Mouse (Mus musculus) B cell, adult 2 months (primary cell): Measurements from ENCODE around the gene Myrf.

Experiments
- DNase-seq, 2 experiments: peaks; one replicate each; pipeline ENCODE4 v3.0.0; 2022

Myrf gene

DNA sequence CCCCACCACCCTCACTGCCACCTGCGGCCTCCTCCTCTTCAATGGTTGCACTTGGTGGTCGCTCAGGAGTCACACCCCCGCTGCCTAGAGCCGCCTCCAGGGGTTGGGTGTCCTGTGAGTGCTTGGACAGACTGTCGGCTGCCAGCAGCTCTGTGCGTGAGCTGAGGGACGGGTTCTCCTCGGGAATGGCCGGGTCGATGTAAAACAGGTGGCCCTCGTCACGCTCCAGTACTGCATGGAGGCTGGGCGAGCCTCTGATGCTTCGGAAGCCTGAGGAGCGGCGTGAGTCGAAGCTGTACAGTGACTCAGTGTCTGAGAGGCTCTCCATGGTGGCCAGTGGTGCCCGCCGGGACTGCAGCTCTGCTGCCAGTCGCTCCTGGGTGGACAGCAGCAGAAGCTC is 7.6 kb upstream of the Myrf start:
- DNase-seq, result no peak

DNA sequence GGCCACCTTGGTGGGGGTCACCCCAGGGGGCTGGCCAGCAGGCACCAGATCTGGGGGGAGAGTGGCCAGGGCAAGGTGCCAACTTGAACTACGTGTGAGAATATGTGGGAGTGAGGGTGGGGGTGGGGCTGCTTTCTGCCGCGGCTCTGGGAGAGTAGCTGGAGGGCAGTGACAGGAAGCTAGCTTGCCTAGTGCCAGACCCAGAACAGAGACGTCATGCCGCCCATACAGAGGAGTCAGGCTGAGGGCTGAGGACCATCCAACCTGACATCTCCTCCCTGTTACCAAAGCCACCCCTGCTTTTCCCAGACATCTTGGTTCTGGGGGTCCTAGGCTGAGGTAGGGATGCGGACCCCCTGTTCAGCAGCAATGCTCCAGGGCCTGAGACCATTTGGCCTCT is 6.6 kb upstream of the Myrf start:
- no peak for DNase-seq

DNA sequence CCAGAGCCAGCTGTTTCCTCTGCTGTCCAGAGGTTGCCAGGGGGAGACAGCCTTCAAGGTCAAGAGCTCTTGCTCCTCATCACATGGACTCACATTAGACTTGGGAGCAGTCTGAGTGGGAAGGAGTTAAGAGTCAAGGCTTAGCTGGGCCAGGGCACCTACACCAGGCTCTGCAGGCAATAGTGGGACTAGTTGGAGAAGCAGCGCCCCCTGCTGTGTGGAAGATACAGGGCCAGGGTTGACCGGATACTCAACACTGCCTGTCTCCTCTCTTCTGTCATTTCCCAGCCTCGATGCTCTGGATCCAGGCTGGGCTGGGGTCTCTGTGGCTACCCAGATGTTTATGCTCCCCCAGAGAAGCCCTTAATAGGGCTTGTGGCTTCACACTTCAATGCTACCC is 3.6 kb upstream of the Myrf start:
- DNase-seq, result peak; percentile 41 to 43

DNA sequence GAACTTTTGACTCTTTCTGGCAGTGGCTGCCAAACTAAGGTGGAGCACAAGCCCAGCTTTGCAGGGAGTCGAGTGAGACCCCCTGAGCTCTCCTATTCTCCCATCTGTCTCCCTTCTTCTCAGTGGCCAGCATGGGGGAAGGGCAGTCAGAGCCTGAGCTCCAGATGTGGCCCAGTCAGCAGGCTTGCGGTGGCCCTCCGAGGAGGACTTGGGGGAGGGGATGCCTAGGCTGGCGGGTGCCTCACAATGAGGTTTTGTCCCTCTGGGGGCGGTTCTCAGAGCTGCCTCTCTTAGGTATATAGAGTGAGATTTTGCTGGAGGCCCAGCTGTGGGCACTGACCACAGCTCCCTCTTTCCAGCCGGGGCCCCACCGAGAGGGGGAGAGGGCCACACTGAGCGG is 2.4 kb upstream of the Myrf start:
- DNase-seq, result no peak

DNA sequence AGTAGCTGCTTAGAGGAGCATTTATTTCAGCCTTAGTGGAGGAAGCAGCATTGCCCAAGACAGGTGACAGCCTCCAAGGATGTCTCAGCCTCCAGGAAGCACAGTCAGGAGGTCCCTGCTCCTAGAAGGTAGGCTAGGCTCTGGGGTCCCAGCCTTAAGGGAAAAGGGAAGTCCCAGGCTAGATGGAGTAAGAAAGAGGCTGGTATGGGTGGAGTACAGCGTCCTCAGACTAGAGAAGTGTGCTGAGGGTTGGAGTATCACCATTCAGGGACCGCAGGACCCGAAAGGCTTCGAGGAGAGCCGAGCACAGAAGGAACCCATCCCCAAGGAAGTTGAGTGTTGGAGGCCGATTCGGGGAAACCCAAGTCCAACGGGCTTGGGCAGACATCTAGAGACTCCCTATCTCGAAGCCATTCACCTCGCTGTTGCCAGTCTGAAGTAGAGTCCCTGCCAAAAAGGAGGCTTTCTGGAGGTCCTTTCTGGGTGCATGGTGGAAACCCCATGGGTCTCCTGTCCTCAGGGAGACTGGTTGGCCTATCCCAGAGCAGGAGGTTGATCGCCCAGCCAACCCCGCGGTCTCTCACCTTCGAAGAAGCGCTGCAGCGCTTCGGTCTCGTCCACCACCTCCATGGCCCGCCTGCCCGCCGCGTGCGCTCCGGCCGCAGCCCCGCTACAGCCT is 434 bp downstream of the Myrf start:
- DNase-seq, result peak in 1 of 2 experiments; percentile 7

DNA sequence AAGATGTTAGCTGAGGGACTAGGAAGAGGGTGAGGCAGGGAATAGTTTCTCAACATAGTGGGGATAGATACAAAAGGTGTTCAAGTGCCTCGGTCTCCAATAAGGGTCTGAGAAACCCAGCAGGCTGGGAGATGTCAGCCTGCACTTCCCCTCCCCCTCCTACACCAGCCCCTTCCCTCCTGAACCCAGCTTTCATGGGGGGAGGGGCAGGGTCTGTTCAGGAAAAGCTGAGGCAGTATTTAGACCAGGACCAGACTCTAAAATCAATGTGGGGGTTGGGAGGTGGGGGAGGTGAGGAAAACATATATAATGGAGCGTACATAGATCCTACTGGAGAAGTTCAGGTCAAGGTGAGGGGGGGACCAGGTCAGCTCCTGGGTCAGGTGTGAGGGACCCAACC is 1.1 kb downstream of the Myrf start:
- DNase-seq, result no peak

DNA sequence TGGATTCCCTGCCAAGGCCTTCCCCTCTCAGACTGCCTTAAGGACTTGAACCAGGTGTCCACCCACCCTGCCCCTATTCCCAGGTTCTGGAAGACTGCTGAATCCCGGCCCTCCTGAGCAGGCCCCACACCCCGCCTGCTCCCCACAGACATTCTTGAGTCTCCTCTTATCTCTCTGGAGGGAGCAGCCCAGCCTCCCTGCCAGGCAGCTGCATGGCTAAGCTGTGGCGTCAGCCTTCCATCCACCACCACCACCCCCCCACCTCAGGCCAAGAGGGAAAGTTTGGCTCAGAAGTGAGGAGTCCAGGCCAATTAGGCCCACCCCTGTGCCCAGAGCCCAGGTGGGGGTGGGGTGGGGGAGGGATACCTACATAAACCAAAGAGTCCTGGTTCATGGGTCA is 2.1 kb downstream of the Myrf start:
- no peak for DNase-seq

DNA sequence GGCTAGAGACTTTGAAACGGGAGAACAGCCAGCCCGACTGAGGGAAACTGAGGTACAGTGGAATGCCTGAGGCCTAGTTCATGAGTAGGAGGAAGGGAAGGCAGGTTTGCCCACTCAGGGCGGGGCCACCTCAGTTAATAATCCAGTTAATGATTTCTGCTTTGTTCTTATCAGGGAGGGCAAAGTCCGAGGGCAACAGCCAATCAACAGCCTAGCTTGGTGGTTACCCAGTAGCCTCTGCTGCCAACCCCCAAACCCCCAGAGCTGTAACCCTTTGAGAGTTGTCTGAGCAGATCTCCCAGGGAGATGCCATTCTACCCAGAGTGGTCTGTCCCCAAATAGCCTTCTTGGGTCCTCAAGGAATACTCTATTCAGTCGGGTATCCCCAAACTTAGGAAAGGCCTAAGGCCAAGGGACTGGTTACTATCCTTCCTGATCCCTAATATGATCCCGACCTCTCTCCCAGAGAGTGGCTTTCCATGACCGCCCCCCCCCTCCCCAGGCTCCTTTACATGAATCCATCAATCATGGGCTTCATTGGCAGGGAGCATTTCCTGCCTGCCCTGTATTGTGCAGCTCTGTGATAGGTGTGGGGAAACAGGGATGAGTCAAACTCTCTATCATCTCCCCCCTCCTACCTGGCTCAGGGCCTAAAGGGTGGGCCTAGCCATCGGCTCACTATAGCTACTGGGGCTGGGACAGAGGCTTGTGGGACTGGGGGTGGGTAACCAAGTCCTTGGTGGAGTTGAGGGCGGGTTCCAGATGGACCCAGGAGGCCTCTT is 4.6 kb downstream of the Myrf start:
- DNase-seq, result no peak

DNA sequence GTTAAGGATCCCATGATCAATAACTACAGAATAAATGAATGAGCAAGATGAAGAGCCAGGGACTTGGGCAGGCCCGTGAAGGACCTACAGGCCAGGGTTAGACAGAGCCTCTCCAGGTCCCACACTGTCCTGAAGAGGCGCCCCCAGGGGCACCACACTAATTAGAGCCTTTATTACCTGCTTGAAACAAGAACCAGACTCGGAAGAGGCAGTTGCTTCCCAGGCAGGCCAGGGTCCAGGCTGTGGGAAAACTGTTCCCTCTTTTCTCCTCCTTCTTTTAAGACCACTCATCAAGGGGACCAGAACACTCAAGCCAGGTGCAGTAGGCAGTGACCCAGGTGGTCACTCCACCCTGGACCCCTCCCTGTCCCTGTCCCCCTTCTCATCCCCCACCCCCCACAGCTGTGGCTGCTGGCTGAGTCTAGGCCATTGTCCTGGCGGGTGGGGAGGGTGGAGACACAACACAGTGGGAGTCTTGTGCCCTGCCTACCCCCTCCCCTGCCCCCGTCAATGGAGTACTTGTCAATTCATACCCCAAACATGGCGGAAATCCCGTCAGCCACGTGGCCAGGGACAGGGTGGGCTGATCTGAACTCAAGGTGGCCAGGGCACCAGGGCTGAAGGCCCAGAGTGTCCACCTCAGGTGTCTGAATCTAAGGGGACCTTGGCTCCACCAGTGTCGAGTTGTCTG is 8.1 kb downstream of the Myrf start:
- no peak for DNase-seq

DNA sequence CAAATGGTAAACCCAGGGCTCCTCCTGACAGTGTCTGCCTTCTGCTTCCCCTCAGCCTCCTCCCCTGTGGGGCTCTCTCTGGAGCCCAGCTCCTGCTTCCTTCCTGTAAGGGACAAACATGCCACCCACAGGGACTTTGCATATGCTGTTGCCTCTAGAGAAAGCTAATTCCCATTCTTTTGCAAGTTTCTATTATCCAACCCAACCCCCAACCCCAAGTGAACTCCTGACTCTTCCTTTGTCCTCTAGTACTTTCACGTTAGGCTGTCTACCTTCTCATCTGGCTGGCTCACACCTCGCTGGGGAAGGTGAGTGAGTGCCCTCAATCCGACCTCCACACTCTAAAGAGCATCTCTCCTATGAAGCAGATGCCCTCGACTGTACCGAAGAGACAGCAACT is 8.7 kb downstream of the Myrf start:
- DNase-seq, result no peak

DNA sequence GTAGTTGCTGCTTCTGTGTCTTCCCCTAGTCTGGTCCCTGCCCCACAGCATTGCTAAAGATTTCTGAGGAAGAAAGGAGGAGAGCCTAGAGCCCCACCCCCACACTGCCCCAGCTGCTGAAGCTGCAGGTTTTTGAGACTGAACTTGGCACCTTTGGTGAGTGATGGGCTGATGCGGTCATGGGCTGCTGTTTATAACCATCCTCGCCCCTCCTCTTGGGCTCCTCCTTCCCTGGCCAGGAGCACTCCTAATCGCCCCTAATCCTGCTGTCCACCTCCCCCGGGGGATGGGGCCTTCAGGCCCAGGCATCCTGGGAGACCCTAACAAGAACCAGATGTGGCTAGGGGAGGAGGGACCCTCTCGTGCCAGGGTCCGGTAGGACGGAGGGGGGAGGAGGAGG is 9.5 kb downstream of the Myrf start:
- DNase-seq, result no peak

DNA sequence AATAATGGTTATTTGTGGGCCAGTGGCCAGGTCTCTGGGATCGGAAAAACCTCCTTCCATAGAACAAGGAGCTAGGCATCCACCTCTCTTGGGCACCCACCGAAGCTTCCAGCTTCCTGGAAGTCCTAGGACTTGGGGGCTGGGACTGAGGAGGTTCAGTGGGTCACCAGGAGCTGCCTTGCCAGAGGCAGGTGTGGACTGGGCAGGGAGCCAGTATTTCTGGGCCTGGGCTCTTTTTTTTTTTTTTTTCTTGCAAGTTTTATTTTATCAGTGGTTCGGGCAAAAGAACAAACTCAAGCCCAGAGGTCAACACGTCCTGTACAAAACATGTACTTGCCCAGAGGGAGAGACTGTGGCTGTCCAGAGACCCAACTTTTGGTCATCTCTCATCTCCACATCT is 14.8 kb downstream of the Myrf start:
- no peak for DNase-seq

DNA sequence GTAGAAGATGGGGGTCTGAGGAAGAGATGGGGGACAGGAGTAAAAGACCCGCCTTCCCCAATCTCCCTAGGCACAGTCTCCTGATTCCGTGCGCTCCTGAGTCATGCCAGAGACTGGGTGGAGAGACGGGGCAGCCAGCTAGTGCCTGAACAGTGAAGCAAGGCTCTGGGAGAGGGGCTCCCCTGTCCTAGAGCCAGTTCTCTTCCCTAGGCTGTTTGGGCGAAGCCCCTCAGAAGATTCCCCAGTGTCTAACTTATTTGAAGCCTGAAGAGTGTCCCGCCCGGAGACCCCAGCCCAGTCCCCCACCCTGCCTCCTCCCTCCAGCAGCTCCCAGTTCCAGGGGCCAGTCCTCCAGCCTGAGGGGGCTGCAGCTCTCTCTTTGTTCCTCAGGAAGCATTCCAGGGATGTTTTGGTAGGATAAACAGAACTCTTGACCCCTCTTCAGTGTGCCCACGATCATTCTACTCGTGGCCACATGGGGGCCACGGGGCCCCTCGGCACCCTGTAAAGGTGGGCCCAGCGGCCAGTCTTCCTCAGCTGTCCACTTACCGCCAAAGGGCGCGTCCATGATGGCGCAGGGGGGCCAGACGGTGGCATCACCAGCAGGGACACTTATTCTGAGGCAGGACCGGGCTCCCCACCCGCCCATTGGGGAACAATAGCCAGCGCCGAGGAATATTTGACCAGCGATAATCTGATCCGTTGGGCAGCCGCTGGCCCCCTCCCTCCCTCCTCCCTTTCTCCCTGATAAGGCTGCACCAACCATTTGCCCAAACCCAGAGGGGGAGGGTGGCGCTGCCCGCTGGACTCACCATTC is 15.7 kb downstream of the Myrf start:
- DNase-seq, result no peak

DNA sequence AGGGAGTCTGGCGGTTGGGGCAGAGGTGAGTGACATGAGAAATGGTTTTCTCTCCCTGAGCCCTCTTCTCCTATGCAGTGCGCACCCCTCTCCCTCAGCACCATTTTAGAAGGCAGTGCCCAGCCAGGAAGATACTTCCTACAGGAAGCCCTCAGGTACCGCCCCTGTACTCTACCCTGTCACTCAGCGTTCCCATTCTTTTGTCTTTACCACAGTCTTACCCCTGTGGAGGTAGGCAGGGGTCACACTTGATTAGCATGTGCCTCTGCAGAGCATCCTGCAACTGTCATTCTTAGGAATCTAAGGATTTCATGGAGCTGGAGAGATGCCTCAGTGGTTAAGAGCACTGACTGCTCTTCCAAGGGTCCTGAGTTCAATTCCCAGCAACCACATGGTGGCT is 17.0 kb downstream of the Myrf start:
- DNase-seq, result no peak

DNA sequence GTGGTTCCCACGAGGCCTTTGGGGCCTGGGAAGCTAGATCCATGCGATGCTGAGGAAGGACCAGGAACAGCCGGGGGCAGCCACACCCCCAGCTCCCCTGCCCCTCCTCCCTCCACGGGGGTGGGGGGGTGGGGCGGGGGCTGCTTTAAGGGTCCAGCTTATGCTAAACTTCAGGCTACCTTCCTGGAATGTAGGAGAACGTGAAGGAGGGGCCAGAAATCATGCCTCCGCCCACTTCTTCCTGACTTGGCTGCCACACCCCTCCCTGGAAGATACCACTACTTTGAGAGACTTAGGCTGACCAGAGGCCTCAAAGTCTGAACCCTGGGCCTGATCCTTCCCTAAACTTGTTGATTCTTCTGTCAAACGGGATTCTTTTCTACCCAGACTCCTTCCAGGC is 17.9 kb downstream of the Myrf start:
- DNase-seq, result no peak

DNA sequence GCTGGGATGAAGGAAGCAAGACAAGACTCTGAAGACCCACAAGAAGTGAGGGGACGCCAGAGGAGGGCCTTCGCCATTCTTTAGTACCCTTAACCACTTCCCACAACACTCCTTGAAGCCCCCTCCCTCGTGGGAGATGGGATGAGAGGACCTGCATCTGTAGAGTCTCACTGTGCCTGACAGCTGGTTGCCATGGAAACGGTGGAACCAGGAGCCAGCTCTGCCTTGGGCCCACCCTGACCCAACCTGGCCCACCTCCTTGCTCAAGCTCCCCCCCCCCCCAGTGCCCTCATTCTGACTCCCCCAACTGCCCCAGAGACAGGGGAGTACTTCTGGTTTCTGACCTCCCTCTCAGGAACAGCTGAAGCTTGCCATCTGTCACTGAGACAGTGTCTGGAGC is 19.0 kb downstream of the Myrf start:
- DNase-seq, result no peak

DNA sequence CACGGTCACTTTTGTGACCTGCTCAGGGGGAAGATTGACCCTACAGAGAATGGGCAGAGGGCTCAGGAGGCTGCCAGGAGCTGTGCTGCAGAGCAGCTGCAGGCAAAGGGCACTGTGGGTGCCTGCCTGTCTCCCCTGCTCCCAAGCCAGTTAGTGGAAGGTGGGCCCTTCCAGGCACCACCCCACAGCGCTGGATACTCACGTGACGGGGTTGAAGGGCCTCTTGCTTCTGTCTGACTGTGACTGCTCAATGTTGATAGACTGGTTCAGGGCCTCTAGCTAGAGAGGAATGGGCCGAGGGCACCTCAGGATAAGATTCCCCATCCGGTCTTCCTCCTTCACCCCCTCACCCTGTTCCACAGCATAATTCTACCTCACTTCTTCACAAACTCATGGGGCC is 21.0 kb downstream of the Myrf start:
- DNase-seq, result no peak

DNA sequence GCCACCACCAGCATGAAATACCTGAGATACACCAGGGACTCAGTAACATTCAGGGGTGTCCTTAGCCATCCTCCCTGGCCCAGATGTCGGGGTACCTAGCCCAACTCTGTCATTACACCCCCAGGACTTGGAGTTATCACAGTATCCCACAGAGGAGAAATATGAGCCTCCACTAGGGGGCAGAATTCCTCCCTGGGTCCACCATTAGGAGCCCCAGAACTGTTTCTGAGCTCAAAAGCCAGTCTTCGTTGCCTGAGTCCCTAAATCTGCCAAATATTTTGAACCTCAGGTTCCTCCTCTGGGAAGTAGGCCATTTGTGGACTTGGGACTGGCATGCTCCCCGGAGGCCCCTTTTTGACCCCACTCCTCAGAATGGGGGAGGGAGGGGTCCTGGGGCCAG is 21.4 kb downstream of the Myrf start:
- peak; percentile 62 to 64 for DNase-seq

DNA sequence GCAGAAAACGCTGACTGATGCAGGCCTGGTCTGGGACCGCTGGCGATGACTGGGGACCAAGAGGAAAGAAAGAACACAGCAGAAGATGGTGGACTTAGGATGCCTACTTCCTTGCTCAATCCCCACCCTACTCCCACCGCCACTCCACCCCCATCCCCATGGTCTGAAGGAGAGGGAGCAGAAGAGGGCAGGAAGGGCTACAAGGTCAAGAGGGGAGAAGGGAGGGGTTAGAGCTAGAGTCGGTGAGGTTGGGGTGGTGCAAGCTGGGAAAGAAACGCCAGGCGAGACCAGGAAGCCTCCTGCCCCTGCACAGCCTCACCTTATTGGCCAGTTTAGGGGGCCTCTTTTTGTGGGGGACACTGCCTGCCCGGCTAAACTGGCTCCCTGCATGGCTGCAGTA is 24.4 kb downstream of the Myrf start:
- DNase-seq, result no peak

DNA sequence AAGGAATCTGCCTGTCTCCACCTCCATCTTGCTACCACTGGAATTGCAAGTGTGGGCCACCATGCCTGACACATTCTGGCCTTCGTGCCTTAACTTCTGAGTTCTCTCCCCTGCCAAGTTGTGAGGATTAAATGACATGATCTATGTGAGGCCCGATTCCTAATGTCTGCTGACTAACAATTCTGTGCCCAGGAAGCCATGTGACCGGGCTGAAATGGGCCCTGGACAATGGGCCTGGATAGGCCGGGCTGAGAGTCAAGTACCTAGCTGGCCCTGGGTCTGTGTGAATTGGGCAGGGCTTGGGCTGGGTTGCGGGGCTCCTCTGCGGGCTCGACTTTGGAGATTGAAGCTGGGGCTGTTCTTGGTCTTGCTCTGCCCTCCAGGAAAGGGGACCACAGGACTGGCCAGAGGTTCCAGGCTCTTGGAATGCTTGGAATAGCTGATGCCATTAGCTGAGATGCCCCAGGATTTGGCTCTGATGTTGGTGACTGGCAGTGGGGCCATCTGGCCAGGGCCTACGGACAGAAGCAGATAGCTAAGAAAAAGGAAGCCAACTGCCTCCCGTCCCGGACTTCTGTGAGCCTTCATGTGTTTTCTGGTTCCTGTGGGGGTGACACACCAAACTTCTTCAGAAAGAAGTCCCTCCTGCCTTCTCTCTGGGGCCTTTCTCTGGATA is 26.6 kb downstream of the Myrf start:
- no peak for DNase-seq

DNA sequence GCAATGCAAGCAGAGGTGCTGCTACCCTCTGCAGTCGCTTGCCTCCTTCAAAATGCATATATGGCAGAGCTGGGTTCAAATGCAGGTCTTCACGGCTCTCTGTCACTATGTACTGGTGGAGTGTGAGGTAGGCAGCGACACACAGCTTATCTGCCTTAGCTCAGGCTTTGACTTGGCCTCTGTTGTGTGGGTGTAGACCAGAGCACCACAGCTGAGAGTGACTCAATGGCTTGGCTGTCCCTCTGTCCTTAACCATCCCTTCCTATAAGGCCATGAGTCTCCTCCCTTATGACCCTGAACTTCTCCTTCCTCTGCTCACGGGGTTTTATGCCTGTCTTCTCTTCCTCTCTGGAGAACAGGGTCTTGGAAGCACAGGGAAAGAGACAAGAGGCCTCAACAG is 29.7 kb downstream of the Myrf start:
- DNase-seq, result no peak

DNA sequence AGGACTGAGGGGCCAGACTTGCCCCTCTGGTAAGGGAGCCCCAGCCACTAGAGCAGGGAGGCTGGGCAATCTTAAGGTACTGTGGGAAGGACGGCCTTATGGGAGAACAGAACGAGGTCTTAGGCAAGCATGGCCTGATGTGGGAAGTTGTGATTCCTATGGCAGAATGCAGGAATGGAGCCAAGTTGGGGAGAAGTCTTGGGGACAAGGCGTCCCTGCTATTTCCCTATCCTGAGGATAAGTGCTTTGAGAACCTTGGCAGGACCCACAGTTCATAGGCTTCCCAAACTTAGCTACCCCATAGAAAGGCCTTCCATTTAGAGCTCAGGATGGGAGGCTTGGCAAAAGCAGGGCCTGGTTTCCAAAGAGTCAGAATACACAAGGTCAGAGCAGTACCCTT is 31.7 kb downstream of the Myrf start:
- DNase-seq, result no peak

DNA sequence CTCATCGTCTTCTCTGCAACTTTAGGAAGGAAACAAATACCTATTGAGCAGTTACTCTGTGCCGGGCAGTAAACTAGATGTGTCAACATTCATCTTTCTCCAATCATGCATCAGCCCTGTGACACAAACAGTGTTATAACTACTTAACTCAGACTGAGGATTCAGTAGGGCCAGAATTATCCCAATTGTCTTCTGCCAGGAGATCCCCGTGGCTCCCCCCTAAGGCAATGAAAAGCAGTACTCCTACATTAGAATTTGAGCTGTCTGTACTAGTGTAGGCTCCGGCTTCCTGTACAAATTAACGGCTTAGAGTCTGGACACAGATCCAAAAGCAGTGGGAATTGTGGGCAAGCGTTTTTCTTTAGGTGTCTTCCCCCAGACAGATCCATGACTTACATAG is 35.5 kb downstream of the Myrf start:
- no peak for DNase-seq
